ENCODE assay signal across 9 mouse cellular contexts in the genomic region with DNA sequence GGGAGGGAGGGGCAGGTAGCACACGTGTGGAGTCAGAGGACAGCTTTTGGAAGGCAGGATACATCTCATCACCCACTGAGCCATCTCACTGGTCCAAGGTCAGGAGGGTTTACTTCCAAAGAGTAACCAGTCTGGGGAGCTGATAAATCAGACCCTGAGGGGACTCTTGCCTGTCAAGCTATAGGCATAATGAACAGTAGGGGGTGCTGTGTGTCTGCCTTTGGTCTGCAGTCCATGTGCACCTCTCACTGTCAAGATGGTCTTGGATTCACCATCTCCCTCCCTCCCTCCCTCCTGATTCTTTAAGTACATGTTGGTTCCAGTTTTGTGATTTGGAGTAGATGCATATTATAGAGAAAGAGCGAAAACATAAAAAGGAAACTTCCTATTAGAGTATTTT. TPM values are rescaled to one million over a fixed set of nuclear protein-coding genes. Genes with fewer than 3 reads are reported as not detected.
DNase-seq lines count a peak whose midpoint lies in the region; ATAC-seq and TF ChIP-seq lines count a peak whose summit lies in the region.
"Had no signal": no experiment of that assay in that cellular context is flagged by ENCODE, and none has a peak within 500 bp of the region (broad histone marks: within the 10 kb centered on the region; RNA-seq: fewer than 3 reads in every experiment).

No protein-coding gene starts in this region.

- peak; percentile 83 for TF ChIP-seq CTCF in intestine, postnatal 0 days (IDR thresholded peaks at IDR 0.05; ENCODE audit: low read depth)
- peak; percentile 43 for TF ChIP-seq CTCF in G1E (IDR thresholded peaks at IDR 0.05; ENCODE audit: low read depth, low read length)

- H3K27me3 ChIP-seq in intestine, postnatal 0 days (replicated peaks; ENCODE audit: control insufficient read depth, insufficient read depth, low read length), result no peaks in the 10 kb centered on the region
- no peaks in the 10 kb centered on the region for H3K27me3 ChIP-seq in intestine, embryonic 16.5 days (replicated peaks; ENCODE audit: control insufficient read depth, insufficient read depth, low read length)
- no peaks in the 10 kb centered on the region for H3K27me3 ChIP-seq in G1E (ENCODE audit: insufficient read depth, low read length)
- no peaks in the 10 kb centered on the region for H3K27me3 ChIP-seq in liver, embryonic 15.5 days
- H3K27me3 ChIP-seq: neural tube, embryonic 12.5 days had no signal

- H3K27ac ChIP-seq in intestine, postnatal 0 days (ENCODE audit: low read depth, low read length), result no peak overlapping the region
- no peak overlapping the region for H3K27ac ChIP-seq in intestine, embryonic 16.5 days (ENCODE audit: low read length)
- H3K27ac ChIP-seq in liver, embryonic 15.5 days (replicated peaks), result peak overlapping the region; percentile 93; the same call in 1 of the 2 replicates
- H3K27ac ChIP-seq: neural tube, embryonic 12.5 days had no signal

- no peak overlapping the region for H3K9ac ChIP-seq in intestine, postnatal 0 days (ENCODE audit: low read depth, low read length)
- H3K9ac ChIP-seq in intestine, embryonic 16.5 days (ENCODE audit: low read depth, low read length), result no peak overlapping the region
- H3K9ac ChIP-seq in liver, embryonic 15.5 days, result no peak overlapping the region
- H3K9ac ChIP-seq: neural tube, embryonic 12.5 days had no signal

- no peak overlapping the region for H3K4me2 ChIP-seq in intestine, postnatal 0 days (replicated peaks; ENCODE audit: low read depth)
- no peak overlapping the region for H3K4me2 ChIP-seq in intestine, embryonic 16.5 days (ENCODE audit: low read depth, low read length)
- no peak overlapping the region for H3K4me2 ChIP-seq in liver, embryonic 15.5 days
- H3K4me2 ChIP-seq: neural tube, embryonic 12.5 days had no signal

- peak; percentile 22 for DNase-seq in G1E (ENCODE audit: low spot score)
- DNase-seq in c-Kit-positive CD71-positive TER-119-positive erythroid progenitor cells, embryonic 14.5 days (ENCODE audit: low spot score), result peak; percentile 69
- DNase-seq in spleen, postnatal 4 days (ENCODE audit: low spot score in 2 of 2), result peak; percentile 75 to 81
- no peak for DNase-seq in yolk sac, embryonic 10.5 days (ENCODE audit: low spot score)

- H3K36me3 ChIP-seq in intestine, postnatal 0 days (ENCODE audit: control insufficient read depth, insufficient read depth), result peaks cover 44% of the 10 kb centered on the region
- peaks cover 11% of the 10 kb centered on the region; the same call in 1 of the 2 replicates for H3K36me3 ChIP-seq in intestine, embryonic 16.5 days (ENCODE audit: control insufficient read depth, insufficient read depth, low read length)
- peaks cover 93% of the 10 kb centered on the region for H3K36me3 ChIP-seq in G1E (replicated peaks)
- peaks cover 20% of the 10 kb centered on the region for H3K36me3 ChIP-seq in liver, embryonic 15.5 days (replicated peaks)

- no peak overlapping the region for H3K4me3 ChIP-seq in intestine, postnatal 0 days (ENCODE audit: low read depth, low read length)
- no peak overlapping the region for H3K4me3 ChIP-seq in intestine, embryonic 16.5 days (ENCODE audit: low read length)
- no peak overlapping the region for H3K4me3 ChIP-seq in G1E (ENCODE audit: low read depth, low read length)
- no peak overlapping the region for H3K4me3 ChIP-seq in liver, embryonic 15.5 days (replicated peaks)
- H3K4me3 ChIP-seq: neural tube, embryonic 12.5 days had no signal

- no peak for ATAC-seq in intestine, postnatal 0 days
- no peak for ATAC-seq in intestine, embryonic 16.5 days
- ATAC-seq in G1E (ENCODE audit: extremely low read depth, insufficient number of reproducible peaks, low FRiP score, poor library complexity, severe bottlenecking), result no peak; the same call in 1 of the 2 replicates
- ATAC-seq in hematopoietic stem cell, adult 5-6 weeks (replicated peaks in 1 of 2; ENCODE audit: insufficient read depth in 1 of 2, low FRiP score in 2 of 2, low TSS enrichment in 1 of 2, low read depth in 1 of 2, poor library complexity in 2 of 2, severe bottlenecking in 2 of 2), result peak; percentile 67 to 78; a peak in 3 of 4 replicates
- no peak for ATAC-seq in liver, embryonic 15.5 days (ENCODE audit: insufficient read depth)

- no peaks in the 10 kb centered on the region for H3K4me1 ChIP-seq in intestine, postnatal 0 days (replicated peaks; ENCODE audit: control insufficient read depth, insufficient read depth, low read length)
- H3K4me1 ChIP-seq in intestine, embryonic 16.5 days (ENCODE audit: control insufficient read depth, insufficient read depth, low read length), result no peaks in the 10 kb centered on the region
- peaks cover 12% of the 10 kb centered on the region for H3K4me1 ChIP-seq in G1E (ENCODE audit: insufficient read depth, low read depth, low read length)
- H3K4me1 ChIP-seq in liver, embryonic 15.5 days (replicated peaks), result peaks cover 47% of the 10 kb centered on the region
- H3K4me1 ChIP-seq: neural tube, embryonic 12.5 days had no signal

- 72% methylated on average over 2 of the region's 2 CpGs for WGBS in intestine, postnatal 0 days
- 69% methylated on average over 2 of the region's 2 CpGs for WGBS in intestine, embryonic 16.5 days
- 41% methylated on average over 2 of the region's 2 CpGs for WGBS in liver, embryonic 15.5 days (ENCODE audit: insufficient replicate concordance)

- H3K9me3 ChIP-seq in intestine, postnatal 0 days (ENCODE audit: control insufficient read depth), result no peaks in the 10 kb centered on the region
- no peaks in the 10 kb centered on the region for H3K9me3 ChIP-seq in intestine, embryonic 16.5 days (ENCODE audit: control insufficient read depth, low read length)
- no peaks in the 10 kb centered on the region for H3K9me3 ChIP-seq in G1E (replicated peaks)
- no peaks in the 10 kb centered on the region for H3K9me3 ChIP-seq in liver, embryonic 15.5 days (replicated peaks)
- H3K9me3 ChIP-seq: neural tube, embryonic 12.5 days had no signal

RNA-seq across cellular contexts. Expression of a gene that starts 25.7 kb away (rescaled TPM):
- polyA plus RNA-seq in intestine, postnatal 0 days (2015; fragmentation: Nextera tagmentation; extraction: Ambion mirVana), result 35.6 and 38.6 TPM in 2 replicates
- 28.9 and 33.0 TPM in 2 replicates for polyA plus RNA-seq in intestine, embryonic 16.5 days (2015; fragmentation: Nextera tagmentation; extraction: Ambion mirVana)
- total RNA-seq in G1E (2014; fragmentation: Nextera tagmentation), result 59.2 and 70.6 TPM in 2 replicates
- 23.1 and 23.5 TPM in 2 replicates for total RNA-seq in G1E (2017)
- polyA plus RNA-seq in G1E (2012), result 1.2 and 2.0 TPM in 2 replicates
- total RNA-seq in hematopoietic stem cell, adult 5-6 weeks (2017), result 22.5 and 37.0 TPM in 2 replicates
- 17.4 and 18.6 TPM in 2 replicates for polyA plus RNA-seq in liver, embryonic 15.5 days (2015; fragmentation: Nextera tagmentation; extraction: Ambion mirVana)

RNA-seq across cellular contexts. Expression of a gene that starts 26.2 kb away (rescaled TPM):
- 15.6 and 17.3 TPM in 2 replicates for polyA plus RNA-seq in intestine, postnatal 0 days (2015; fragmentation: Nextera tagmentation; extraction: Ambion mirVana)
- 39.1 and 42.9 TPM in 2 replicates for polyA plus RNA-seq in intestine, embryonic 16.5 days (2015; fragmentation: Nextera tagmentation; extraction: Ambion mirVana)
- 29.3 and 35.3 TPM in 2 replicates for total RNA-seq in G1E (2014; fragmentation: Nextera tagmentation)
- 20.6 and 21.9 TPM in 2 replicates for total RNA-seq in G1E (2017)
- polyA plus RNA-seq in G1E (2012), result 14.8 and 18.0 TPM in 2 replicates
- 18.0 and 18.2 TPM in 2 replicates for total RNA-seq in hematopoietic stem cell, adult 5-6 weeks (2017)
- 14.3 and 14.4 TPM in 2 replicates for polyA plus RNA-seq in liver, embryonic 15.5 days (2015; fragmentation: Nextera tagmentation; extraction: Ambion mirVana)

RNA-seq across cellular contexts. Expression of a gene that starts 32.9 kb away (rescaled TPM):
- polyA plus RNA-seq in intestine, postnatal 0 days (2015; fragmentation: Nextera tagmentation; extraction: Ambion mirVana), result 5.1 and 6.1 TPM in 2 replicates
- 12.6 and 13.0 TPM in 2 replicates for polyA plus RNA-seq in intestine, embryonic 16.5 days (2015; fragmentation: Nextera tagmentation; extraction: Ambion mirVana)
- total RNA-seq in G1E (2014; fragmentation: Nextera tagmentation), result 6.4 and 13.3 TPM in 2 replicates
- 9.1 and 9.2 TPM in 2 replicates for total RNA-seq in G1E (2017)
- 1.0 and 1.7 TPM in 2 replicates for polyA plus RNA-seq in G1E (2012)
- total RNA-seq in hematopoietic stem cell, adult 5-6 weeks (2017), result 8.8 and 8.9 TPM in 2 replicates
- polyA plus RNA-seq in liver, embryonic 15.5 days (2015; fragmentation: Nextera tagmentation; extraction: Ambion mirVana), result 8.5 and 10.3 TPM in 2 replicates

RNA-seq across cellular contexts. Expression of a gene that starts 44.1 kb away (rescaled TPM):
- polyA plus RNA-seq in intestine, postnatal 0 days (2015; fragmentation: Nextera tagmentation; extraction: Ambion mirVana), result 20.0 and 21.4 TPM in 2 replicates
- polyA plus RNA-seq in intestine, embryonic 16.5 days (2015; fragmentation: Nextera tagmentation; extraction: Ambion mirVana), result 58.5 and 63.9 TPM in 2 replicates
- total RNA-seq in G1E (2014; fragmentation: Nextera tagmentation), result 57.7 and 68.7 TPM in 2 replicates
- 82.9 and 93.0 TPM in 2 replicates for total RNA-seq in G1E (2017)
- 18.9 and 21.3 TPM in 2 replicates for polyA plus RNA-seq in G1E (2012)
- total RNA-seq in hematopoietic stem cell, adult 5-6 weeks (2017), result 38.7 and 40.3 TPM in 2 replicates
- polyA plus RNA-seq in liver, embryonic 15.5 days (2015; fragmentation: Nextera tagmentation; extraction: Ambion mirVana), result 68.8 and 70.2 TPM in 2 replicates

RNA-seq across cellular contexts. Expression of a gene that starts 48.8 kb away (rescaled TPM):
- 10.3 and 10.4 TPM in 2 replicates for polyA plus RNA-seq in intestine, postnatal 0 days (2015; fragmentation: Nextera tagmentation; extraction: Ambion mirVana)
- 5.0 TPM in 2 replicates for polyA plus RNA-seq in intestine, embryonic 16.5 days (2015; fragmentation: Nextera tagmentation; extraction: Ambion mirVana)
- total RNA-seq in G1E (2014; fragmentation: Nextera tagmentation) (not detected in 2 replicates), G1E (2017) (not detected in 2 replicates)
- polyA plus RNA-seq in G1E (2012), result not detected in 2 replicates
- total RNA-seq in hematopoietic stem cell, adult 5-6 weeks (2017), result not detected in 2 replicates
- polyA plus RNA-seq in liver, embryonic 15.5 days (2015; fragmentation: Nextera tagmentation; extraction: Ambion mirVana), result 2.1 and 3.5 TPM in 2 replicates

Comparison
In these comparisons a context has a peak if more than half of its experiments do, and no peak if none do; other contexts are left out.
1. ATAC-seq: peak in hematopoietic stem cell, adult 5-6 weeks (2 of 2); none in intestine, postnatal 0 days (single experiment), intestine, embryonic 16.5 days (single experiment), G1E (single experiment) and liver, embryonic 15.5 days (single experiment).